Mouse (Mus musculus) liver, postnatal 0 days (tissue): ENCODE data around the gene Nudt16l1.

ENCODE experiments used
- CTCF ChIP-seq: sonication (generic); IDR thresholded peaks from 2 replicates; pipeline ENCODE4 v1.5.1; 2016; ENCODE audit warnings: antibody characterized with exemption, low read depth
- EP300 ChIP-seq: IDR thresholded peaks from 2 replicates; pipeline ENCODE4 v1.6.1; 2016; ENCODE audit warnings: antibody characterized with exemption, low read depth, mild to moderate bottlenecking

DNA sequence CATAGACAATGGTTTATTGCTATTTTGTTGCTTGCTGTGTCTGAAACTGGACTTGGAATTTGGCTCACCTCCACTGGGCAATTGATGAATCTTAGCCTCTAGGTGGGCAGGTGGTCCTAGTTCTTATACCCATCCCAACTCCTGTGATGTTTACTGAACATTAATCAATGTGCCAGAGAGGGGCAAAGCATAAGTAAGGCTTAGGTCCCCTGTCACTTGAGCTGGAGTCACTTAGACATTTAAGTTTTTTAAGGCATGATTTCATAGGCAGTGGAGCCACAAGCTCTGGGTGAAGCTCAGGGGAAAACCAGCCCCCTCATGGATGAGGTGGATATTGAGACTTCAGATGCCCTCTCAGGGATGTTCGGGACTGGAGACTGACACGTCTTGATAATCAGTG is at the start of gene Nudt16l1:
- TF ChIP-seq CTCF (no peak), EP300 (no peak)
